Mouse (Mus musculus): ENCODE data around the gene Axin1. TPM values are rescaled to one million over a fixed set of nuclear protein-coding genes. Genes with fewer than 3 reads are reported as not detected.
"Not testable (repeated sequence)": the region's sequence is repeated elsewhere in the genome, so short reads cannot be mapped to it uniquely, and the experiment has no call there.

Gene Axin1
- polyA plus RNA-seq (2014; fragmentation: Nextera tagmentation; extraction: Ambion mirVana) = 12.8 and 17.9 TPM in 2 replicates

- H3K36me3 ChIP-seq (replicated peaks; ENCODE audit: control insufficient read depth, insufficient read depth, low read depth, low read length) = peaks cover 3% of the 10 kb centered on the region
- H3K4me1 ChIP-seq (ENCODE audit: control insufficient read depth, insufficient read depth, low read length) = peaks cover 3% of the 10 kb centered on the region; the same call in 1 of the 2 replicates
- ATAC-seq (replicated peaks; ENCODE audit: insufficient number of reproducible peaks, low FRiP score, low TSS enrichment, low read depth) (peak; percentile 98), DNase-seq (ENCODE audit: low spot score) (peak; percentile 98)
- peak within 1 kb of the TSS; percentile 87 for H3K4me3 ChIP-seq (ENCODE audit: low read depth, low read length)
- no peaks in the 10 kb centered on the region for H3K27me3 ChIP-seq (ENCODE audit: control insufficient read depth, insufficient read depth, low read length)
- peak within 1 kb of the TSS; percentile 98 for H3K9ac ChIP-seq (replicated peaks; ENCODE audit: low read length)
- H3K27ac ChIP-seq (replicated peaks; ENCODE audit: low read depth, low read length) = peak within 1 kb of the TSS; percentile 82
- H3K4me2 ChIP-seq (ENCODE audit: low read depth, low read length) = peak within 1 kb of the TSS; percentile 60
- WGBS = under 1% methylated on average over 42 of the region's 42 CpGs
- H3K9me3 ChIP-seq (replicated peaks; ENCODE audit: control insufficient read depth, low read length) = no peaks in the 10 kb centered on the region
Observed at GRCm38 (mm10) chr17:26138239-26138836, at the start of gene Axin1. Gene Axin1 (plus strand): TSS chr17:26138688.

GRCm38 (mm10) chr17:26089905-26090632 is 48.4 kb upstream of the Axin1 start, which contains the start of gene Decr2:
Gene Decr2 (minus strand): TSS chr17:26090337.
- H3K9me3 ChIP-seq (replicated peaks; ENCODE audit: control insufficient read depth, low read length) = no peaks in the 10 kb centered on the region
- no peaks in the 10 kb centered on the region for H3K27me3 ChIP-seq (ENCODE audit: control insufficient read depth, insufficient read depth, low read length)
- H3K9ac ChIP-seq (replicated peaks; ENCODE audit: low read length) = peak within 1 kb of the TSS; percentile 64
- H3K4me1 ChIP-seq (ENCODE audit: control insufficient read depth, insufficient read depth, low read length) = no peaks in the 10 kb centered on the region
- under 1% methylated on average over 32 of the region's 32 CpGs for WGBS
- H3K4me3 ChIP-seq (ENCODE audit: low read depth, low read length) = peak within 1 kb of the TSS; percentile 43
- H3K27ac ChIP-seq (replicated peaks; ENCODE audit: low read depth, low read length) = 0 out of 2 replicates have a peak within 1 kb of the TSS, but pooled peaks have one; percentile 16
- peak within 1 kb of the TSS; percentile 70 for H3K4me2 ChIP-seq (ENCODE audit: low read depth, low read length)
- no peaks in the 10 kb centered on the region for H3K36me3 ChIP-seq (replicated peaks; ENCODE audit: control insufficient read depth, insufficient read depth, low read depth, low read length)
- ATAC-seq (replicated peaks; ENCODE audit: insufficient number of reproducible peaks, low FRiP score, low TSS enrichment, low read depth) (peak; percentile 87), DNase-seq (ENCODE audit: low spot score) (peak; percentile 95)

GRCm38 (mm10) chr17:26094531-26095110 is 43.9 kb upstream of the Axin1 start:
- Histone ChIP-seq H3K27ac (replicated peaks; ENCODE audit: low read depth, low read length) (no peak overlapping the region), H3K4me2 (ENCODE audit: low read depth, low read length) (peak overlapping the region; percentile 46), H3K4me3 (ENCODE audit: low read depth, low read length) (peak overlapping the region; percentile 48), H3K36me3 (replicated peaks; ENCODE audit: control insufficient read depth, insufficient read depth, low read depth, low read length) (no peaks in the 10 kb centered on the region), H3K9ac (replicated peaks; ENCODE audit: low read length) (peak overlapping the region; percentile 80), H3K9me3 (replicated peaks; ENCODE audit: control insufficient read depth, low read length) (no peaks in the 10 kb centered on the region), H3K27me3 (ENCODE audit: control insufficient read depth, insufficient read depth, low read length) (no peaks in the 10 kb centered on the region), H3K4me1 (ENCODE audit: control insufficient read depth, insufficient read depth, low read length) (no peaks in the 10 kb centered on the region)
- ATAC-seq (replicated peaks; ENCODE audit: insufficient number of reproducible peaks, low FRiP score, low TSS enrichment, low read depth) (0 out of 2 replicates have a peak, but pooled peaks have one; percentile 7), DNase-seq (ENCODE audit: low spot score) (peak; percentile 4)
- 21% methylated on average over 9 of the region's 9 CpGs for WGBS

- peak; percentile 53 for ATAC-seq (replicated peaks; ENCODE audit: insufficient number of reproducible peaks, low FRiP score, low TSS enrichment, low read depth)
- peak within 1 kb of the TSS; percentile 22; the same call in 1 of the 2 replicates for H3K27ac ChIP-seq (replicated peaks; ENCODE audit: low read depth, low read length)
Observed at GRCm38 (mm10) chr17:26095121-26095740, 43.3 kb upstream of the Axin1 start, which contains the start of gene Nme4. Gene Nme4 (minus strand): TSS chr17:26095602.

GRCm38 (mm10) chr17:26098461-26098860 is 40.0 kb upstream of the Axin1 start:
- Histone ChIP-seq H3K4me1 (ENCODE audit: control insufficient read depth, insufficient read depth, low read length) (no peaks in the 10 kb centered on the region), H3K27me3 (ENCODE audit: control insufficient read depth, insufficient read depth, low read length) (no peaks in the 10 kb centered on the region), H3K36me3 (replicated peaks; ENCODE audit: control insufficient read depth, insufficient read depth, low read depth, low read length) (no peaks in the 10 kb centered on the region), H3K9me3 (replicated peaks; ENCODE audit: control insufficient read depth, low read length) (no peaks in the 10 kb centered on the region), H3K27ac (replicated peaks; ENCODE audit: low read depth, low read length) (no peak overlapping the region), H3K9ac (replicated peaks; ENCODE audit: low read length) (no peak overlapping the region), H3K4me2 (ENCODE audit: low read depth, low read length) (no peak overlapping the region), H3K4me3 (ENCODE audit: low read depth, low read length) (no peak overlapping the region)
- no peak for ATAC-seq (replicated peaks; ENCODE audit: insufficient number of reproducible peaks, low FRiP score, low TSS enrichment, low read depth)
- no peak for DNase-seq (ENCODE audit: low spot score)
- WGBS = 92% methylated on average over 7 of the region's 7 CpGs

More at GRCm38 (mm10) chr17:26095121-26095740, 43.3 kb upstream of the Axin1 start, which contains the start of gene Nme4:
- H3K4me1 ChIP-seq (ENCODE audit: control insufficient read depth, insufficient read depth, low read length) = no peaks in the 10 kb centered on the region
- no peaks in the 10 kb centered on the region for H3K36me3 ChIP-seq (replicated peaks; ENCODE audit: control insufficient read depth, insufficient read depth, low read depth, low read length)
- 4% methylated on average over 47 of the region's 47 CpGs for WGBS
- H3K4me3 ChIP-seq (ENCODE audit: low read depth, low read length) = peak within 1 kb of the TSS; percentile 48
- DNase-seq (ENCODE audit: low spot score) = peak; percentile 77
- peak within 1 kb of the TSS; percentile 80 for H3K9ac ChIP-seq (replicated peaks; ENCODE audit: low read length)
- H3K27me3 ChIP-seq (ENCODE audit: control insufficient read depth, insufficient read depth, low read length) = no peaks in the 10 kb centered on the region
- no peaks in the 10 kb centered on the region for H3K9me3 ChIP-seq (replicated peaks; ENCODE audit: control insufficient read depth, low read length)
- peak within 1 kb of the TSS; percentile 46 for H3K4me2 ChIP-seq (ENCODE audit: low read depth, low read length)

GRCm38 (mm10) chr17:26099316-26099715 is 39.2 kb upstream of the Axin1 start:
- 51% methylated on average over 3 of the region's 3 CpGs for WGBS
- H3K4me3 ChIP-seq (ENCODE audit: low read depth, low read length); H3K4me1 ChIP-seq (ENCODE audit: control insufficient read depth, insufficient read depth, low read length); H3K27ac ChIP-seq (replicated peaks; ENCODE audit: low read depth, low read length); H3K4me2 ChIP-seq (ENCODE audit: low read depth, low read length); H3K9me3 ChIP-seq (replicated peaks; ENCODE audit: control insufficient read depth, low read length); H3K9ac ChIP-seq (replicated peaks; ENCODE audit: low read length); H3K27me3 ChIP-seq (ENCODE audit: control insufficient read depth, insufficient read depth, low read length); ATAC-seq (replicated peaks; ENCODE audit: insufficient number of reproducible peaks, low FRiP score, low TSS enrichment, low read depth); H3K36me3 ChIP-seq (replicated peaks; ENCODE audit: control insufficient read depth, insufficient read depth, low read depth, low read length): not testable (repeated sequence)
- peak; percentile 30 for DNase-seq (ENCODE audit: low spot score)

- Histone ChIP-seq H3K9me3 (replicated peaks; ENCODE audit: control insufficient read depth, low read length) (no peaks in the 10 kb centered on the region), H3K9ac (replicated peaks; ENCODE audit: low read length) (no peak overlapping the region), H3K36me3 (replicated peaks; ENCODE audit: control insufficient read depth, insufficient read depth, low read depth, low read length) (no peaks in the 10 kb centered on the region), H3K4me1 (ENCODE audit: control insufficient read depth, insufficient read depth, low read length) (no peaks in the 10 kb centered on the region), H3K27me3 (ENCODE audit: control insufficient read depth, insufficient read depth, low read length) (no peaks in the 10 kb centered on the region), H3K27ac (replicated peaks; ENCODE audit: low read depth, low read length) (no peak overlapping the region), H3K4me3 (ENCODE audit: low read depth, low read length) (no peak overlapping the region), H3K4me2 (ENCODE audit: low read depth, low read length) (no peak overlapping the region)
- WGBS = 41% methylated on average over 2 of the region's 2 CpGs
- DNase-seq (ENCODE audit: low spot score) (no peak), ATAC-seq (replicated peaks; ENCODE audit: insufficient number of reproducible peaks, low FRiP score, low TSS enrichment, low read depth) (no peak)
Observed at GRCm38 (mm10) chr17:26100166-26100565, 38.3 kb upstream of the Axin1 start.
